9 mouse cellular contexts compared by ENCODE assay signal in the genomic region with DNA sequence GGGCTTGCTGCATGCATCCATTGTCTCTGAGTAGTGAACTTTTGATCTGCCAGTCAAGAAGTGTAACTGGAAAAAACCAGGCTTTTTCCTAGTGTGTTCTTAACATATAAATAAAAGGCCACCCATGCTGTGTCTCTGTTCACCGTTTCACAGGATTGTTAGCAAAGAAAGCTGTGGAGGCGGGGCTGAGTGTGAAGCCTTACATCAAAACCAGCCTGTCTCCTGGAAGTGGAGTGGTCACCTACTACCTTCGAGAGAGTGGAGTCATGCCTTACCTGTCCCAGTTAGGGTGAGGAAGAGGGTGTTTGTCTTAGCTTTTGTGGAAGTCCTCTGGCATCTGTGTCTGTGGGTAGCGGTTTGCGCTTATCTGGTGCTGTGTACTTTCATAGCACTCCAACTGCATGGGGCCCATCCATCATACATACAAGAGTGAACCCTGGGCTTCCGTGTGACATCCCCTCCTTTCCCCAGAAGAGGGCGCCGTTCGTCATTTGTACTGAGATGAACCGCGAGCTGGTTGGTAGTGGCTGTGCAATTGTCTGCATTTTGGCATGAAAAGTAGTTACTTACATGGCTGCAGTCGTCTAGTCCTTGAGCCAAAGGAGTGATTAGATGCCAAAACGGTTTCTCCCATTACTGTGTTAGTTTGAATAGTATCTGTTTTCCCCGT. TPM values are rescaled to one million over a fixed set of nuclear protein-coding genes. Genes with fewer than 3 reads are reported as not detected.
DNase-seq lines count a peak whose midpoint lies in the region; ATAC-seq and TF ChIP-seq lines count a peak whose summit lies in the region.
"Had no signal": no experiment of that assay in that cellular context is flagged by ENCODE, and none has a peak within 500 bp of the region (broad histone marks: within the 10 kb centered on the region; RNA-seq: fewer than 3 reads in every experiment).

No protein-coding gene starts in this region.

- H3K4me3 ChIP-seq in ES-E14 (ENCODE audit: insufficient read depth in 1 of 2, low read depth in 1 of 2, low read length in 2 of 2, poor library complexity in 1 of 2, severe bottlenecking in 1 of 2), result no peak overlapping the region
- no peak overlapping the region for H3K4me3 ChIP-seq in bone marrow, adult 2 months (replicated peaks; ENCODE audit: control insufficient read depth, low read depth, low read length)
- no peak overlapping the region for H3K4me3 ChIP-seq in hindbrain, embryonic 13.5 days
- H3K4me3 ChIP-seq: liver, embryonic 15.5 days had no signal

- H3K4me2 ChIP-seq in hindbrain, embryonic 13.5 days, result no peak overlapping the region
- H3K4me2 ChIP-seq: liver, embryonic 15.5 days had no signal

- no peaks in the 10 kb centered on the region for H3K27me3 ChIP-seq in hindbrain, embryonic 13.5 days
- H3K27me3 ChIP-seq: liver, embryonic 15.5 days had no signal

- TF ChIP-seq POLR2A in bone marrow, adult 2 months (IDR thresholded peaks at IDR 0.05; ENCODE audit: borderline replicate concordance, control insufficient read depth, low read depth, low read length), result no peak

- WGBS in bone marrow, adult 2 months, result 39% methylated on average over 14 of the region's 14 CpGs
- 40% methylated on average over 14 of the region's 14 CpGs for WGBS in hindbrain, embryonic 13.5 days

- in situ Hi-C loops in ES-E14 (cut with MboI; ENCODE audit: low sequenced_read_pairs in 2 of 2, unreplicated experiment in 2 of 2), result loop anchor here in 1 of 2 experiments (5.0 kb wide), 1 partner anchor 100 kb away; no protein-coding TSS in a partner anchor

- peaks cover 12% of the 10 kb centered on the region; the same call in 1 of the 2 replicates for H3K36me3 ChIP-seq in ES-E14 (ENCODE audit: control insufficient read depth, insufficient read depth, low read length, poor library complexity, severe bottlenecking)
- H3K36me3 ChIP-seq in hindbrain, embryonic 13.5 days, result peaks cover 94% of the 10 kb centered on the region

- peak; percentile 78 for DNase-seq in ES-E14 (ENCODE audit: low read depth, low spot score)
- DNase-seq in layer of hippocampus, postnatal 10 days (ENCODE audit: low spot score in 2 of 2), result peak; percentile 77 to 81
- DNase-seq in lung, postnatal 14 days, result peak; percentile 80
- peak; percentile 47 for DNase-seq in retina, postnatal 7 days (ENCODE audit: low read depth, low spot score)
- DNase-seq in urinary bladder, postnatal 25 days (ENCODE audit: low spot score), result peak; percentile 59

- H3K4me1 ChIP-seq in ES-E14 (ENCODE audit: control insufficient read depth in 2 of 2, insufficient read depth in 2 of 2, low read length in 2 of 2, poor library complexity in 1 of 2), result peaks cover 0 to 3% of the 10 kb centered on the region in 2 experiments; a peak in 2 of 4 replicates
- no peaks in the 10 kb centered on the region for H3K4me1 ChIP-seq in bone marrow, adult 2 months (ENCODE audit: control insufficient read depth, insufficient read depth, low read length)
- no peaks in the 10 kb centered on the region for H3K4me1 ChIP-seq in hindbrain, embryonic 13.5 days (replicated peaks)

- ATAC-seq in erythroblast, adult 5-6 weeks (replicated peaks; ENCODE audit: low FRiP score, poor library complexity, severe bottlenecking), result peak; percentile 84; the same call in 1 of the 2 replicates
- ATAC-seq in hindbrain, embryonic 13.5 days (ENCODE audit: low FRiP score), result peak; percentile 61; the same call in 1 of the 2 replicates

- no peaks in the 10 kb centered on the region for H3K9me3 ChIP-seq in ES-E14 (ENCODE audit: control insufficient read depth, insufficient read depth, low read depth, low read length)
- no peaks in the 10 kb centered on the region for H3K9me3 ChIP-seq in hindbrain, embryonic 13.5 days
- H3K9me3 ChIP-seq: liver, embryonic 15.5 days had no signal

- no peak overlapping the region for H3K9ac ChIP-seq in ES-E14 (ENCODE audit: insufficient read depth, low read depth, low read length, poor library complexity, severe bottlenecking)
- no peak overlapping the region for H3K9ac ChIP-seq in hindbrain, embryonic 13.5 days
- H3K9ac ChIP-seq: liver, embryonic 15.5 days had no signal

- no peak overlapping the region for H3K27ac ChIP-seq in ES-E14 (ENCODE audit: insufficient read depth, low read depth, low read length, poor library complexity, severe bottlenecking)
- H3K27ac ChIP-seq in bone marrow, adult 2 months (ENCODE audit: control insufficient read depth, insufficient read depth, low read depth, low read length, poor library complexity), result no peak overlapping the region
- no peak overlapping the region for H3K27ac ChIP-seq in hindbrain, embryonic 13.5 days
- H3K27ac ChIP-seq: liver, embryonic 15.5 days had no signal

- peak; percentile 75 for TF ChIP-seq CTCF in bone marrow, adult 2 months (IDR thresholded peaks at IDR 0.05; ENCODE audit: control insufficient read depth, insufficient read depth, low read length)

TF ChIP-seq in ES-E14, 5 proteins besides CTCF, POLR2A, EP300 and RAD21:
- TF ChIP-seq MAFK (IDR thresholded peaks at IDR 0.05; ENCODE audit: insufficient read depth, low read depth, low read length) (no peak), ZC3H11A (IDR thresholded peaks at IDR 0.05; ENCODE audit: borderline replicate concordance, low read depth, low read length) (peak; percentile 28; the same call in 1 of the 2 replicates)
TF ChIP-seq in ES-E14: peak in this region for 1.

RNA-seq across cellular contexts. Expression of gene Aco1, which starts 39.9 kb away (rescaled TPM):
- total RNA-seq in ES-E14 (2012; rRNA removed), result 23.9 and 29.0 TPM in 2 replicates
- 6.8 and 15.7 TPM in 2 replicates for polyA plus RNA-seq in bone marrow, adult 2 months (2011; ENCODE audit: insufficient read depth, insufficient read length, low replicate concordance, missing spikeins)
- 6.7 and 8.6 TPM in 2 replicates for total RNA-seq in erythroblast, adult 5-6 weeks (2015; ENCODE audit: low replicate concordance)
- 3.9 and 6.7 TPM in 2 replicates for total RNA-seq in erythroblast, adult 5-6 weeks (2017; ENCODE audit: low replicate concordance)
- 45.9 and 49.1 TPM in 2 replicates for polyA plus RNA-seq in hindbrain, embryonic 13.5 days (2015; fragmentation: Nextera tagmentation; extraction: Ambion mirVana)
- 10 to 100 TPM; 47.6 to 48.1 TPM for total RNA-seq in layer of hippocampus, postnatal 10 days (2021)

RNA-seq across cellular contexts. Expression of gene Ddx58, which starts 56.8 kb away (rescaled TPM):
- total RNA-seq in ES-E14 (2012; rRNA removed), result 14.5 and 19.0 TPM in 2 replicates
- 11.1 and 17.6 TPM in 2 replicates for polyA plus RNA-seq in bone marrow, adult 2 months (2011; ENCODE audit: insufficient read depth, insufficient read length, low replicate concordance, missing spikeins)
- total RNA-seq in erythroblast, adult 5-6 weeks (2015; ENCODE audit: low replicate concordance), result 13.8 and 18.6 TPM in 2 replicates
- total RNA-seq in erythroblast, adult 5-6 weeks (2017; ENCODE audit: low replicate concordance), result 7.4 and 10.6 TPM in 2 replicates
- polyA plus RNA-seq in hindbrain, embryonic 13.5 days (2015; fragmentation: Nextera tagmentation; extraction: Ambion mirVana), result 3.5 and 4.3 TPM in 2 replicates
- total RNA-seq in layer of hippocampus, postnatal 10 days (2021), result 1 to 10 TPM; 4.4 to 5.3 TPM
